In genomic region chr9:108201160-108201559, GRCm38 (mm10) we compare ENCODE assay signal across 8 mouse cellular contexts. TPM values are rescaled to one million over a fixed set of nuclear protein-coding genes. Genes with fewer than 3 reads are reported as not detected.
A peak's percentile ranks its signal among the peaks of the same experiment; 100 is the strongest.
DNase-seq lines count a peak whose midpoint lies in the region; ATAC-seq and TF ChIP-seq lines count a peak whose summit lies in the region.

No protein-coding gene starts in this region.

- H3K4me1 ChIP-seq in E14TG2a.4 (replicated peaks; ENCODE audit: low read depth, low read length): peaks cover 69% of the 10 kb centered on the region
- H3K4me1 ChIP-seq in forebrain, embryonic 12.5 days: peaks cover 41% of the 10 kb centered on the region
- H3K4me1 ChIP-seq in heart, postnatal 0 days (ENCODE audit: control insufficient read depth, insufficient read depth): no peaks in the 10 kb centered on the region
- H3K4me1 ChIP-seq in liver, embryonic 16.5 days (ENCODE audit: control insufficient read depth, low read depth, low read length): peaks cover 8% of the 10 kb centered on the region
- H3K4me1 ChIP-seq in neural tube, embryonic 14.5 days (ENCODE audit: control insufficient read depth, insufficient read depth, low read length): peaks cover 14% of the 10 kb centered on the region

- peak; percentile 96 for DNase-seq in c-Kit-positive CD71-positive TER-119-positive erythroid progenitor cells, embryonic 14.5 days (ENCODE audit: low spot score)
- DNase-seq in heart, postnatal 0 days (ENCODE audit: low spot score): peak; percentile 100
- DNase-seq in kidney, postnatal 4 days: peak; percentile 95 to 98
- peak; percentile 95 for DNase-seq in testis, postnatal 10 days (ENCODE audit: low spot score)

- H3K4me2 ChIP-seq in forebrain, embryonic 12.5 days: peak overlapping the region; percentile 50
- peak overlapping the region; percentile 52 for H3K4me2 ChIP-seq in heart, postnatal 0 days (ENCODE audit: low read depth, low read length)
- H3K4me2 ChIP-seq in liver, embryonic 16.5 days (ENCODE audit: low read depth, low read length): peak overlapping the region; percentile 40
- peak overlapping the region; percentile 36 for H3K4me2 ChIP-seq in neural tube, embryonic 14.5 days (ENCODE audit: low read depth, low read length)

- H3K27me3 ChIP-seq in E14TG2a.4 (ENCODE audit: insufficient read depth, low read length): no peaks in the 10 kb centered on the region
- no peaks in the 10 kb centered on the region for H3K27me3 ChIP-seq in forebrain, embryonic 12.5 days
- H3K27me3 ChIP-seq in heart, postnatal 0 days (ENCODE audit: control insufficient read depth, insufficient read depth, low read length): no peaks in the 10 kb centered on the region
- peaks cover 3% of the 10 kb centered on the region; the same call in 1 of the 2 replicates for H3K27me3 ChIP-seq in liver, embryonic 16.5 days (ENCODE audit: control insufficient read depth, insufficient read depth, low read depth, low read length)
- H3K27me3 ChIP-seq in neural tube, embryonic 14.5 days (ENCODE audit: control insufficient read depth, insufficient read depth, low read length): no peaks in the 10 kb centered on the region

- H3K9ac ChIP-seq in forebrain, embryonic 12.5 days: no peak overlapping the region
- no peak overlapping the region for H3K9ac ChIP-seq in heart, postnatal 0 days (replicated peaks; ENCODE audit: low read depth, low read length)
- H3K9ac ChIP-seq in liver, embryonic 16.5 days (ENCODE audit: low read depth, low read length): no peak overlapping the region
- H3K9ac ChIP-seq in neural tube, embryonic 14.5 days (replicated peaks; ENCODE audit: low read depth, low read length): no peak overlapping the region

- TF ChIP-seq EP300 in heart, postnatal 0 days (IDR thresholded peaks at IDR 0.05; ENCODE audit: low read depth): no peak

- H3K4me3 ChIP-seq in E14TG2a.4 (replicated peaks; ENCODE audit: low read length): peak overlapping the region; percentile 27; the same call in 1 of the 2 replicates
- H3K4me3 ChIP-seq in forebrain, embryonic 12.5 days (replicated peaks): peak overlapping the region; percentile 23
- no peak overlapping the region for H3K4me3 ChIP-seq in heart, postnatal 0 days (ENCODE audit: low read depth, low read length)
- H3K4me3 ChIP-seq in liver, embryonic 16.5 days (ENCODE audit: low read depth, low read length): no peak overlapping the region
- no peak overlapping the region for H3K4me3 ChIP-seq in neural tube, embryonic 14.5 days (ENCODE audit: low read depth, low read length)

- peaks cover 10% of the 10 kb centered on the region for H3K36me3 ChIP-seq in E14TG2a.4 (ENCODE audit: insufficient read depth, low read length)
- peaks cover 3% of the 10 kb centered on the region; the same call in 1 of the 2 replicates for H3K36me3 ChIP-seq in forebrain, embryonic 12.5 days (replicated peaks)
- H3K36me3 ChIP-seq in heart, postnatal 0 days (replicated peaks; ENCODE audit: control insufficient read depth, insufficient read depth, low read length): peaks cover 10% of the 10 kb centered on the region
- H3K36me3 ChIP-seq in liver, embryonic 16.5 days (ENCODE audit: control insufficient read depth, insufficient read depth): no peaks in the 10 kb centered on the region
- H3K36me3 ChIP-seq in neural tube, embryonic 14.5 days (ENCODE audit: control insufficient read depth, insufficient read depth, low read length): no peaks in the 10 kb centered on the region

- peak; percentile 90 for ATAC-seq in forebrain, embryonic 12.5 days (ENCODE audit: low FRiP score)
- peak; percentile 99 for ATAC-seq in heart, postnatal 0 days (ENCODE audit: insufficient read depth, low read depth)
- peak; percentile 99 for ATAC-seq in liver, embryonic 16.5 days (ENCODE audit: low read depth)
- ATAC-seq in neural tube, embryonic 14.5 days (ENCODE audit: low read depth): peak; percentile 91

- peak; percentile 73 for TF ChIP-seq CTCF in E14TG2a.4 (conservative IDR thresholded peaks at IDR 0.05; ENCODE audit: low read length)
- TF ChIP-seq CTCF in heart, postnatal 0 days (IDR thresholded peaks at IDR 0.05; ENCODE audit: low read depth): peak; percentile 79

- H3K27ac ChIP-seq in forebrain, embryonic 12.5 days: 0 out of 2 replicates have a peak overlapping the region, but pooled peaks have one; percentile 36
- no peak overlapping the region for H3K27ac ChIP-seq in heart, postnatal 0 days (ENCODE audit: low read depth)
- H3K27ac ChIP-seq in liver, embryonic 16.5 days (ENCODE audit: low read length): no peak overlapping the region
- no peak overlapping the region for H3K27ac ChIP-seq in neural tube, embryonic 14.5 days (ENCODE audit: low read depth, low read length)

- WGBS in forebrain, embryonic 12.5 days: 0% methylated on average over 13 of the region's 13 CpGs
- 0% methylated on average over 13 of the region's 13 CpGs for WGBS in heart, postnatal 0 days
- under 1% methylated on average over 13 of the region's 13 CpGs for WGBS in liver, embryonic 16.5 days (ENCODE audit: insufficient replicate concordance)
- WGBS in neural tube, embryonic 14.5 days: 1% methylated on average over 13 of the region's 13 CpGs

- no peaks in the 10 kb centered on the region for H3K9me3 ChIP-seq in E14TG2a.4 (ENCODE audit: low read length)
- H3K9me3 ChIP-seq in forebrain, embryonic 12.5 days: no peaks in the 10 kb centered on the region
- no peaks in the 10 kb centered on the region for H3K9me3 ChIP-seq in heart, postnatal 0 days (replicated peaks; ENCODE audit: control insufficient read depth, low read length)
- H3K9me3 ChIP-seq in liver, embryonic 16.5 days (replicated peaks; ENCODE audit: control insufficient read depth, low read length): no peaks in the 10 kb centered on the region
- no peaks in the 10 kb centered on the region for H3K9me3 ChIP-seq in neural tube, embryonic 14.5 days (ENCODE audit: control insufficient read depth, low read length)

RNA-seq across cellular contexts. Expression of gene Bsn, which starts 11.0 kb away (rescaled TPM):
- 3.6 and 3.9 TPM in 2 replicates for polyA plus RNA-seq in forebrain, embryonic 12.5 days (2016; fragmentation: Nextera tagmentation; extraction: Ambion mirVana)
- 0.42 TPM in 1 of 2 replicates, not detected in the other for total RNA-seq in heart, postnatal 0 days (2014; rRNA removed; ENCODE audit: low replicate concordance)
- 0.01 and 0.03 TPM in 2 replicates for polyA plus RNA-seq in heart, postnatal 0 days (2015; fragmentation: Nextera tagmentation; extraction: Ambion mirVana)
- 1.0 and 1.2 TPM in 2 replicates for polyA plus RNA-seq in liver, embryonic 16.5 days (2015; fragmentation: Nextera tagmentation; extraction: Ambion mirVana)
- polyA plus RNA-seq in neural tube, embryonic 14.5 days (2014; fragmentation: Nextera tagmentation; extraction: Ambion mirVana): 16.0 and 17.9 TPM in 2 replicates

Comparison
In these comparisons a context has a peak if more than half of its experiments do, and no peak if none do; other contexts are left out.
1. H3K4me3 ChIP-seq: peak in E14TG2a.4 (single experiment) and forebrain, embryonic 12.5 days (single experiment); none in heart, postnatal 0 days (single experiment), liver, embryonic 16.5 days (single experiment) and neural tube, embryonic 14.5 days (single experiment).
2. Peak in every context shown above with its lines, with median percentiles within 50 percentile points of each other: DNase-seq, ATAC-seq and H3K4me2 ChIP-seq.